17 mouse cellular contexts compared by ENCODE assay signal in genomic region chr4:57446082-57446481, GRCm38 (mm10). TPM values are rescaled to one million over a fixed set of nuclear protein-coding genes. Genes with fewer than 3 reads are reported as not detected.
"Had no signal": no experiment of that assay in that cellular context is flagged by ENCODE, and none has a peak within 500 bp of the region (broad histone marks: within the 10 kb centered on the region; RNA-seq: fewer than 3 reads in every experiment).

No protein-coding gene starts in this region.

- H3K4me1 ChIP-seq: neural tube, embryonic 13.5 days; neural tube, embryonic 15.5 days; stomach, embryonic 15.5 days had no signal

- H3K27ac ChIP-seq: neural tube, embryonic 13.5 days; neural tube, embryonic 15.5 days; stomach, embryonic 15.5 days; stomach, postnatal 0 days had no signal

- H3K9ac ChIP-seq: neural tube, embryonic 13.5 days; neural tube, embryonic 15.5 days; stomach, embryonic 15.5 days had no signal

- H3K4me2 ChIP-seq: neural tube, embryonic 13.5 days; neural tube, embryonic 15.5 days; stomach, embryonic 15.5 days had no signal

- H3K9me3 ChIP-seq: neural tube, embryonic 13.5 days; neural tube, embryonic 15.5 days; stomach, embryonic 15.5 days had no signal

- H3K4me3 ChIP-seq: neural tube, embryonic 13.5 days; neural tube, embryonic 15.5 days; stomach, embryonic 15.5 days had no signal

- H3K27me3 ChIP-seq: neural tube, embryonic 13.5 days; neural tube, embryonic 15.5 days; stomach, embryonic 15.5 days had no signal

- H3K36me3 ChIP-seq: neural tube, embryonic 13.5 days; neural tube, embryonic 15.5 days; stomach, embryonic 15.5 days had no signal

- DNase-seq: retina, postnatal 1 day; right cerebral cortex, adult 18-20 months; right cerebral cortex, postnatal 14 days; right cerebral cortex, postnatal 25 days; right cerebral cortex, postnatal 4 days; spleen, adult 18-20 months; thymus, adult 18-20 months; thymus, adult 2 months; thymus, postnatal 14 days; thymus, postnatal 25 days; thymus, postnatal 36 days; thymus, postnatal 4 days had no signal

RNA-seq across cellular contexts. Expression of gene Palm2, which starts 12.0 kb away (rescaled TPM):
- polyA plus RNA-seq: spleen, adult 2 months had no signal
